Mouse (Mus musculus) thymus, adult 2 months (tissue): ENCODE data around the gene Tbkbp1.

Experiments
- CTCF ChIP-seq: fragments of 200-500 bp; IDR thresholded peaks from 2 replicates; pipeline ENCODE4 v1.5.1; 2012; ENCODE audit warnings: mild to moderate bottlenecking, control low read depth, low read length, moderate library complexity, borderline replicate concordance; ENCODE audit not compliant: control insufficient read depth, poor library complexity, insufficient read depth; ENCODE audit errors: extremely low read depth
- POLR2A ChIP-seq: fragments of 200-500 bp; IDR thresholded peaks from 2 replicates; pipeline ENCODE4 v1.6.1; 2012; ENCODE audit warnings: mild to moderate bottlenecking, low read length, control low read depth, moderate library complexity; ENCODE audit not compliant: control insufficient read depth, poor library complexity, insufficient read depth; ENCODE audit errors: extremely low read depth

DNA sequence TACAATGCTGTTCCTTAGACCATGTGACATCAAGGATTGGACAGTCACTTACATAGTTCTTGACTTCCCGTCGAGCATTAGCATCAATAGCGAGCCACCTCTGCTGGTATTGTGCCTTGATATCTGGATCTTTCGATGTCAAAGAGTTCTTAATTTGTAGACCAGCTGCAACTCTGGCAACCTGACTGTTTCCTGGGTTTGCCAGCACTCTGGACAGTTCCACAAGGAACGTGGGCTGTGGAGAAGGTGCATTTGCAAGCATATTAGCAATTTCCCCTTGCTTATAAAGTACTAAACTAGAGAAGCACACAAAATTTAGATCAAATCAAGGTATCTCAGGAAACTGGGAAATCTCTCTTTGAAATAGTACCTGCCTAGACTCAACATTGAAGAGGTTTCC lies 33.6 kb upstream of the Tbkbp1 start:
- TF ChIP-seq CTCF (no peak), POLR2A (no peak)
